Mouse (Mus musculus): Measurements from ENCODE around the gene Olfr1360.

GRCm38 (mm10) chr13:21714725-21715124, 37.5 kb upstream of the Olfr1360 start:
- TF ChIP-seq CTCF (IDR thresholded peaks at IDR 0.05; ENCODE audit: extremely low read depth, insufficient read length, insufficient replicate concordance, low read depth, low read length): no peak
- TF ChIP-seq POLR2A (IDR thresholded peaks at IDR 0.05; ENCODE audit: low read depth, low read length): no peak
